Mouse (Mus musculus): ENCODE results near the gene Card14.

GRCm38 (mm10) chr11:119378551-119378950 is 71.0 kb downstream of the Card14 start:
- TF ChIP-seq CTCF (IDR thresholded peaks at IDR 0.05) (no peak), EP300 (IDR thresholded peaks at IDR 0.05) (no peak)
